Mouse (Mus musculus): ENCODE measurements around the gene St6galnac1.

Gene St6galnac1

GRCm38 (mm10) chr11:116726156-116726555 is 49.2 kb downstream of the St6galnac1 start:
- DNase-seq (ENCODE audit: low read depth, low spot score) = no peak

- no peak for DNase-seq (ENCODE audit: low read depth, low spot score)
Measured at GRCm38 (mm10) chr11:116725031-116725948, 50.0 kb downstream of the St6galnac1 start.

GRCm38 (mm10) chr11:116723064-116723463 is 52.2 kb downstream of the St6galnac1 start:
- DNase-seq (ENCODE audit: low read depth, low spot score) = no peak

GRCm38 (mm10) chr11:116721548-116722271 is 53.6 kb downstream of the St6galnac1 start:
- no peak for DNase-seq (ENCODE audit: low read depth, low spot score)

- DNase-seq (ENCODE audit: low read depth, low spot score) = no peak
Measured at GRCm38 (mm10) chr11:116720319-116720865, 54.9 kb downstream of the St6galnac1 start.
